Comparison of ENCODE assay signal across 8 mouse cellular contexts in genomic region chr4:137487286-137488000, GRCm38 (mm10). TPM values are rescaled to one million over a fixed set of nuclear protein-coding genes. Genes with fewer than 3 reads are reported as not detected.
DNase-seq lines count a peak whose midpoint lies in the region; ATAC-seq and TF ChIP-seq lines count a peak whose summit lies in the region.

No protein-coding gene starts in this region.

- no peaks in the 10 kb centered on the region for H3K27me3 ChIP-seq in spleen, adult 2 months (ENCODE audit: control insufficient read depth, insufficient read depth, low read length)
- no peaks in the 10 kb centered on the region for H3K27me3 ChIP-seq in kidney, embryonic 14.5 days (ENCODE audit: control insufficient read depth, insufficient read depth, low read length)
- H3K27me3 ChIP-seq in cerebellum, adult 2 months (ENCODE audit: control insufficient read depth, insufficient read depth, low read length) = no peaks in the 10 kb centered on the region
- no peaks in the 10 kb centered on the region for H3K27me3 ChIP-seq in forebrain, embryonic 14.5 days (replicated peaks; ENCODE audit: control insufficient read depth, insufficient read depth, low read length)

- H3K27ac ChIP-seq in spleen, adult 2 months (ENCODE audit: insufficient read depth, low read length) = peak overlapping the region; percentile 14; the same call in 1 of the 2 replicates
- peak overlapping the region; percentile 87 for H3K27ac ChIP-seq in kidney, embryonic 14.5 days (ENCODE audit: low read depth, low read length)
- H3K27ac ChIP-seq in cerebellum, adult 2 months (ENCODE audit: insufficient read depth, low read length) = no peak overlapping the region
- H3K27ac ChIP-seq in forebrain, embryonic 14.5 days (ENCODE audit: low read depth, low read length) = no peak overlapping the region

- H3K4me2 ChIP-seq in kidney, embryonic 14.5 days (replicated peaks; ENCODE audit: low read depth, low read length) = no peak overlapping the region; the same call in 1 of the 2 replicates
- H3K4me2 ChIP-seq in forebrain, embryonic 14.5 days (ENCODE audit: low read length) = no peak overlapping the region

- no peak for DNase-seq in spleen, adult 2 months (ENCODE audit: low read depth in 1 of 2, low spot score in 2 of 2)
- DNase-seq in spleen, postnatal 36 days (ENCODE audit: low spot score in 2 of 2) = no peak
- DNase-seq in heart, adult 8-10 months (ENCODE audit: low spot score) = peak; percentile 88
- peak; percentile 65 for DNase-seq in lung, postnatal 14 days
- DNase-seq in cerebellum, adult 2 months = no peak
- DNase-seq in forebrain, embryonic 14.5 days (ENCODE audit: low spot score) = no peak
- DNase-seq in layer of hippocampus, postnatal 14 days (ENCODE audit: low spot score in 2 of 2) = no peak

- 59% methylated on average over 10 of the region's 10 CpGs for WGBS in spleen, adult 2 months
- WGBS in kidney, embryonic 14.5 days = 28% methylated on average over 9 of the region's 10 CpGs
- WGBS in cerebellum, adult 2 months = 74% methylated on average over 10 of the region's 10 CpGs
- 51% methylated on average over 10 of the region's 10 CpGs for WGBS in forebrain, embryonic 14.5 days

- no peak for TF ChIP-seq POLR2A in spleen, adult 2 months (IDR thresholded peaks at IDR 0.05; ENCODE audit: low read depth, low read length)
- no peak for TF ChIP-seq POLR2A in cerebellum, adult 2 months (IDR thresholded peaks at IDR 0.05; ENCODE audit: borderline replicate concordance, insufficient read depth, low read length)

- H3K36me3 ChIP-seq in spleen, adult 2 months (ENCODE audit: control insufficient read depth, insufficient read depth, low read length) = no peaks in the 10 kb centered on the region
- H3K36me3 ChIP-seq in kidney, embryonic 14.5 days (ENCODE audit: control insufficient read depth, insufficient read depth, low read length) = no peaks in the 10 kb centered on the region
- no peaks in the 10 kb centered on the region for H3K36me3 ChIP-seq in forebrain, embryonic 14.5 days (ENCODE audit: control insufficient read depth, insufficient read depth, low read length)

- TF ChIP-seq CTCF in spleen, adult 2 months (IDR thresholded peaks at IDR 0.05; ENCODE audit: extremely low read depth, insufficient read depth, insufficient read length, insufficient replicate concordance) = no peak
- no peak for TF ChIP-seq CTCF in cerebellum, adult 2 months (IDR thresholded peaks at IDR 0.05; ENCODE audit: borderline replicate concordance, insufficient read depth, low read depth, low read length)

- peak; percentile 40; the same call in 1 of the 2 replicates for ATAC-seq in kidney, embryonic 14.5 days (ENCODE audit: low FRiP score, low TSS enrichment)
- no peak for ATAC-seq in forebrain, embryonic 14.5 days

- H3K4me3 ChIP-seq in spleen, adult 2 months (ENCODE audit: extremely low read depth, insufficient read depth, insufficient read length) = no peak overlapping the region
- no peak overlapping the region for H3K4me3 ChIP-seq in kidney, embryonic 14.5 days (ENCODE audit: low read length)
- H3K4me3 ChIP-seq in cerebellum, adult 2 months (replicated peaks; ENCODE audit: insufficient read depth, low read depth, low read length) = no peak overlapping the region
- no peak overlapping the region for H3K4me3 ChIP-seq in forebrain, embryonic 14.5 days (ENCODE audit: low read depth, low read length)

- no peaks in the 10 kb centered on the region for H3K4me1 ChIP-seq in spleen, adult 2 months (ENCODE audit: control insufficient read depth, insufficient read depth, insufficient read length)
- H3K4me1 ChIP-seq in kidney, embryonic 14.5 days (ENCODE audit: control insufficient read depth, insufficient read depth, low read length) = peaks cover 76% of the 10 kb centered on the region
- peaks cover 41% of the 10 kb centered on the region for H3K4me1 ChIP-seq in cerebellum, adult 2 months (ENCODE audit: control insufficient read depth, insufficient read depth, low read length)
- H3K4me1 ChIP-seq in forebrain, embryonic 14.5 days (ENCODE audit: control insufficient read depth, insufficient read depth, low read length) = peaks cover 30% of the 10 kb centered on the region

- H3K9me3 ChIP-seq in kidney, embryonic 14.5 days (ENCODE audit: control insufficient read depth, low read length) = no peaks in the 10 kb centered on the region
- no peaks in the 10 kb centered on the region for H3K9me3 ChIP-seq in forebrain, embryonic 14.5 days (replicated peaks; ENCODE audit: control insufficient read depth, low read length)

- no peak overlapping the region for H3K9ac ChIP-seq in kidney, embryonic 14.5 days (ENCODE audit: low read depth, low read length)
- H3K9ac ChIP-seq in forebrain, embryonic 14.5 days (ENCODE audit: low read length) = no peak overlapping the region

RNA-seq across cellular contexts. Expression of gene Hspg2, which starts 18.9 kb away (rescaled TPM):
- 24.4 and 27.0 TPM in 2 replicates for polyA plus RNA-seq in spleen, adult 2 months (2012; rRNA removed)
- 100 to 1,000 TPM; 124 to 205 (median 189) TPM for total RNA-seq in heart, adult 8-10 months (2022)
- polyA plus RNA-seq in kidney, embryonic 14.5 days (2014; fragmentation: Nextera tagmentation; extraction: Ambion mirVana) = 39.6 and 56.2 TPM in 2 replicates
- polyA plus RNA-seq in cerebellum, adult 2 months (2012; rRNA removed) = 2.8 and 3.1 TPM in 2 replicates
- polyA plus RNA-seq in forebrain, embryonic 14.5 days (2014; fragmentation: Nextera tagmentation; extraction: Ambion mirVana) = 4.0 and 4.7 TPM in 2 replicates
- total RNA-seq in layer of hippocampus, postnatal 14 days (2021) = 10 to 100 TPM; 11.5 to 17.9 TPM

RNA-seq across cellular contexts. Expression of gene 1700013G24Rik, which starts 34.4 kb away (rescaled TPM):
- polyA plus RNA-seq in spleen, adult 2 months (2012; rRNA removed) = not detected in 2 replicates
- not detected for total RNA-seq in heart, adult 8-10 months (2022)
- polyA plus RNA-seq in kidney, embryonic 14.5 days (2014; fragmentation: Nextera tagmentation; extraction: Ambion mirVana) = not detected in 2 replicates
- not detected in 2 replicates for polyA plus RNA-seq in cerebellum, adult 2 months (2012; rRNA removed)
- not detected in 2 replicates for polyA plus RNA-seq in forebrain, embryonic 14.5 days (2014; fragmentation: Nextera tagmentation; extraction: Ambion mirVana)
- not detected for total RNA-seq in layer of hippocampus, postnatal 14 days (2021)

RNA-seq across cellular contexts. Expression of gene Cela3b, which starts 57.1 kb away (rescaled TPM):
- polyA plus RNA-seq in spleen, adult 2 months (2012; rRNA removed) = 6,152 and 8,603 TPM in 2 replicates
- total RNA-seq in heart, adult 8-10 months (2022) = not detected
- polyA plus RNA-seq in kidney, embryonic 14.5 days (2014; fragmentation: Nextera tagmentation; extraction: Ambion mirVana) = not detected in 2 replicates
- polyA plus RNA-seq in cerebellum, adult 2 months (2012; rRNA removed) = not detected in 2 replicates
- polyA plus RNA-seq in forebrain, embryonic 14.5 days (2014; fragmentation: Nextera tagmentation; extraction: Ambion mirVana) = not detected in 2 replicates
- not detected for total RNA-seq in layer of hippocampus, postnatal 14 days (2021)

Comparison
In these comparisons a context has a peak if more than half of its experiments do, and no peak if none do; other contexts are left out.
1. DNase-seq: peak in heart, adult 8-10 months (single experiment) and lung, postnatal 14 days (single experiment); none in spleen, adult 2 months (0 of 2), spleen, postnatal 36 days (0 of 2), cerebellum, adult 2 months (0 of 2), forebrain, embryonic 14.5 days (single experiment) and layer of hippocampus, postnatal 14 days (0 of 2).
2. H3K27ac ChIP-seq: peak in spleen, adult 2 months (single experiment) and kidney, embryonic 14.5 days (single experiment); none in cerebellum, adult 2 months (single experiment) and forebrain, embryonic 14.5 days (single experiment).
3. RNA of gene Cela3b, which starts 57.1 kb away (polyA plus RNA-seq): 6,152 to 8,603 TPM in spleen, adult 2 months; not detected in cerebellum, adult 2 months, not detected in kidney, embryonic 14.5 days and not detected in forebrain, embryonic 14.5 days; every median in the first group is over 1,000 times any median in the second.